Mouse (Mus musculus) brown adipose tissue, adult 24 weeks (tissue): ENCODE data around the gene Rab23. TPM values are rescaled to one million over a fixed set of nuclear protein-coding genes. Genes with fewer than 3 reads are reported as not detected.
"Not testable (repeated sequence)": the region's sequence is repeated elsewhere in the genome, so short reads cannot be mapped to it uniquely, and the experiment has no call there.

Experiments
- H3K27ac ChIP-seq: fragments of 200-500 bp; replicated peaks from 2 replicates; pipeline ENCODE4 v1.5.1; 2012; ENCODE audit warnings: low read depth, mild to moderate bottlenecking, low read length
- H3K4me1 ChIP-seq: fragments of 200-500 bp; 2 replicates; pipeline ENCODE4 v1.6.1; 2012; ENCODE audit warnings: low read length, mixed read lengths; ENCODE audit not compliant: control insufficient read depth, insufficient read depth, insufficient read length
- H3K4me3 ChIP-seq: fragments of 200-500 bp; 2 replicates; pipeline ENCODE4 v1.5.1; 2012; ENCODE audit warnings: low read depth, mild to moderate bottlenecking, low read length, moderate library complexity; ENCODE audit not compliant: insufficient read depth
- polyA plus RNA-seq: library from polyadenylated mRNA; stranded (reverse); fragments of >200 nt; gene quantifications from 2 replicates; pipeline ENCODE4 v1.2.4, GENCODE M21; 2012; ENCODE audit not compliant: missing spikeins, insufficient read depth, insufficient read length

The Rab23 gene
- polyA plus RNA-seq, 1 experiment, result 6.1 TPM

DNA sequence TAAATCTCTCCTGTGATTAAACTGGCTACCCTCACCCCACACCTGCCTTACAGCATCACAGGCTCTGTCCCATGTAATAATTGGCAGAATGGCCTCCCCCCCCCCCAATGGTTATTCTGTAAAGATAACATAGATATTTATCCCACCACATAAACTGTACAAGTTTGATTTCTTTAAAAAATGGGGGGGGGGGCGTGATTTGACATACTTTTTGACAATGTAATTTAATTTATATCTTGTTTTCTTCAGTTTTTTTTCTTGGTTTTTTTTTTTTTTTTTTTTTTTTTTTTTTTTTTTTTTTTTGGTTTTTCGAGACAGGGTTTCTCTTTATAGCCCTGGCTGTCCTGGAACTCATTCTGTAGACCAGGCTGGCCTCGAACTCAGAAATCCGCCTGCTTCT is 30.0 kb downstream of the Rab23 start:
- H3K27ac ChIP-seq, H3K4me1 ChIP-seq, H3K4me3 ChIP-seq: not testable (repeated sequence)

DNA sequence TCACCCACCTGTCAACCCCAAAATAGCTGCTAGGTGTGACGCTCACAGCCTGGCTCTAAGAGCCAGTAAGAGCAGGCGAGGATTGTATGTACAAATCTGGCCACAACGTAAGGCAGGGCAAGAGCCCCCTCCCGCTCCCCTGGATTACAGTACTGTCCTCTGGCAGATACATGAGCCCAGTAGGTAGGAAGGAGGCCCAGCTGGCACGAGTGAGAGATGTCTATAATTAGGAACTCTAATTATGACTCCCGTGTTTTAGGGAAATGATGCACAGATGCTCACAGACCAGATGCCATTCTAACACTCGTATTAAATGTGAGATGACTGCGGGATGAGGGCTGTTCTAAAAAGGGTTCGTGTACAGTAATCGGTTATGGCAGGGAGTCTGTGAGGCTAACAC is 31.6 kb downstream of the Rab23 start:
- no peak overlapping the region for H3K27ac ChIP-seq
- no peaks in the 10 kb centered on the region for H3K4me1 ChIP-seq
- no peak overlapping the region for H3K4me3 ChIP-seq

DNA sequence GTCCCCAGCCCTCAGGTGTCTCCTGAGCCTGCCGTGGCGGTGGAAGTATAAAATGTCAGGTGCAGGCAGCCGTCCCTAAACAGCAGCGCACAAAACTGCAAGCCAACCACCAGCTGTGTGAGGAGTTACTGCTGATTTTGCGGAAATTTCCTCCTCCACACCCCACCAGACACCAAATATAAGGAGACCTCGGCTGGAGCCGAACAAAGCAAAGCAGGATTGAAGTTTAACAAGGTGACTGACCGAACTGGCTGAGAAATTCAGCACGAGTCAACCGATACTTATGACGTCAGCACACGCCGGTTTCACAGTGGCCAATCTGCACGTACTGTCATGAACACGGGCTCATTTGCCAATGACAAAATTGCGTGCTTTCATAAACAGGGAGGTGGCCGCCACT is 34.4 kb downstream of the Rab23 start:
- Histone ChIP-seq H3K27ac (no peak overlapping the region), H3K4me1 (no peaks in the 10 kb centered on the region), H3K4me3 (no peak overlapping the region)

DNA sequence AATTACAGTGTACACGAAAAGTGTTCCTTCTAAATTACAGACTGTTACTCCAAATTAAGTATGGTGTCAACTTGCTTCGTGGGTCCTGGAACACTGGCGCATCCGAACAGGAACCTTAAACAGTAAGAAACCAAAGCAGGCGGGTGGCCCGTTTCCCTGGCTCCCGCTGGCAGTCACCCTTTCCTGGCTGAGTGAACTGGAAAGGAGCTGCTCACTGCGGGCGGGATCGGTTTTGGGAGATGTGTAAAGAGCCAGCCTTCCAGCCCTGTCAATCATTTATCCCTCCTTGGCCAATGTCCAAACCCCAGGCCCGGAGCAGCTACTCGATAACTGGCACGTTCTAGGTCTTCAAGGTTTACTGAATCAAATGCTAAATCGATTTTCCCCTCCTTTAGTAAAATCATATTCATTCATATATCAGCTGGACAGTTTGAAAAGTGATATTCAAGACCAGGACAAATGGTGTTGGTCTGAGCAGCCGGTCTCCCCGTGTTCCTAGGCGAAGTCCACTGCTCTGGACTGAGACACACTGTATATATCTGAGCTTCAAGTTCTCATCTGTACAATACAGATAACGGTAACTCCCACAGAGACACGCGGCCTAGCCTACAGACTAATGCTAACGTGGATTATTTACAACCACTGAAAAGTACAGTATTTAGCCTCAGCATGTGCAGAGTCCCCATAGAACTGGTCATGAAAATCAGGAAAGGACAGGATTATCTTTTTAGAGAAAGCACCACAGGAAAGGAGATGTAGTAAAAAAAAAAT is 35.5 kb downstream of the Rab23 start:
- Histone ChIP-seq H3K27ac (no peak overlapping the region), H3K4me1 (no peaks in the 10 kb centered on the region), H3K4me3 (no peak overlapping the region)

DNA sequence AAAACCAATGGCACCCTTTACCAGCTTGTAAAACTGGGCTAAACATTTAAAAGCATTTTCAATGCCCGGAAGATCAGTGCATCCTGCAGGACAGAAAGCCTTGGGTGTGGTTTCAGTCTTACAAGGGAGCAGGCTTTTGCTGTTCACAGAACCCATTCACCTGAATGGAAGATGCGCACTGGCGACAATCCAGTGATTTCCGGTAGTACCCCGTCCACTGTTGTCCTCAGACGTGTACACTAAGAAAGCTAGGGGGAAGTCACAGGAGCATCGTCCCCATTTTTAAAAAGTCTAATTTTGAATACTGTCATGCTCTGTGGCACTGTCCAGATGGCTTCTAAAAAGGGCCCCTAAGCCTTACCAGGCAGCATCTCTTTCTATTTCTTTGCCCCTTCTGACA is 36.1 kb downstream of the Rab23 start:
- no peak overlapping the region for H3K4me3 ChIP-seq
- H3K27ac ChIP-seq, result no peak overlapping the region
- no peaks in the 10 kb centered on the region for H3K4me1 ChIP-seq

DNA sequence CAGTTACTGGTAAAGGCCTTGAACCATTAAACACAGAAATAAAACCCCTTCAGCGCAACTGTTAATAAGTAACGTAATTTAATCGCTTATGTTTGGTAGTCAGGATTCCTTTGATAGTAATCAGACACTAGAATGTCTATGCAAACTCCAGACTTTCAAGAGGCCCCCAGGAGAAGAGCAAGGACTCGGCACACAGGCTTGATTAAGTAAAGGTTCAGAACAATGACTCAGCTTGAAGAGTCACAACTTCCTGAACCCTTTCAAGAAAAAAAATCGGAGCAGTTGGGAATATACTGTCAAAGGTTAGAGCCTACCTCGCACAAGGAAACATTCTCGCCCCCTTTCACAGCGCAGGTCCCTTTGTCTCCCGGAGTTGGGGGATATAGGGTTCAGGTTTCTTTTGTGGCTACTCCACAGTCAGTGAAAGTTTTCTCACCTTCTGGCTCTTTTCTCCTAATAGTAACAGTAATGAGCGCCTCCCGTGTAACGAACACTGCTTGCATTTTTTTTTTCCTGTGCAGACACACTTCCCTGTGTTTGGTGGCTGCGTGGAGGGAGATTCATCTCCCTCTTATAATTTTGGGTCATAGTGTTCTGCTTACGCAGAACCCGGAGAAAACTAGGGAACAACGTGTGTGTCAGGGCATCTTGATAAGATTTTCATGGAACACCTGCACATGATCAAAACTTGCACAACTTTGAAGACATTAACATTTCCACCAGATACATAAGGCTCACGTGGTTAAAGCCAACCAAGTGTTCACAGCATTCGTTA is 36.8 kb downstream of the Rab23 start:
- H3K27ac ChIP-seq, result no peak overlapping the region
- H3K4me1 ChIP-seq, result no peaks in the 10 kb centered on the region
- H3K4me3 ChIP-seq, result peak overlapping the region; percentile 73

DNA sequence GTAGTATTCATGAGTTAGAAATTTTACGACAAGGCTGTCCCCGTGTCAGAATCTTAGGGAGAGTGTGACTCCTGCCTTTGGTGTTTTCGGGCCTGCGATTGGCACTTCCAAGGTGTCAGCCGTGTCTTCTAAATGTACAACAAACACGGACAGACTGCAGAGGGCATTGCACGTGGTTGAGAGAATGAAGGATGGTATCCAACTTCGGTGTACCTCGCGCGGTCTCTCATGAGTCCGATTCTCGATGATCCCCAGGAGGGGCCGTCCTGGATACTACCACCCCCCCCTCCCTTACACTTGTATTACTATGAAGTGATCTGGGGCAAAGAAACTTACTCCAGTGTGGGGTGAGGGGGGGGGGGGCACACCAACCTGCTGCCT is 37.3 kb downstream of the Rab23 start:
- H3K4me3 ChIP-seq, result peak overlapping the region; percentile 73
- no peaks in the 10 kb centered on the region for H3K4me1 ChIP-seq
- no peak overlapping the region for H3K27ac ChIP-seq

DNA sequence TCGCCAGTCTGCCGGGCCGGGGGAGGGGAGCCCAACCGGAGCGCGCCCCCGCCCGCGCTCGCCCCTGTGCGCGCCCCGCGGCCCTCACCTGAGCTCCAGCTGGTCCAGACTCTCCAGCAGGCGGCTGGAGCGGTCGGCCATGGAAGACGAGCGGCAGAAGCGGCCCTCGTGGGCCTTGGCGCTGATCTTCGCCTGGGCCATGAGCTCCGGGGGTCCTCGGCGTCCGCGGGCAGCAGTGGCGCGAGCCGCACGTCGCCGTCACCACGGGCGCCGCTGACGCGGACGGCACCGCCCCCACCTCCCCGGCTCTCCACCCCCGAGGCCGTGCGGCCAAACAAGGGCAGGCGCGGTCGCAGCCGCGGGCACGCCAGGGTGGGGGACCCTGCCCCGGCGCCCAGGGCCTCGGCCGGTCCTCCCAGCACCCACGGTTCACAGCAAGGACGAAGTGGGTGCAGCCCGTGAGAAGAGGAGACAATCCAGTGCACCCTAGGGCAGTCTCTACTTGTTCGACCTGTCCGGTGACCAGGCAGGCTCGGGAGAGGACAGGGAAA is 37.9 kb downstream of the Rab23 start, which contains the start of gene Bag2:
Bag2 (minus strand) TSS at position 305 of the 551 bp plus-strand sequence.
- Histone ChIP-seq H3K4me1 (no peaks in the 10 kb centered on the region), H3K27ac (no peak within 1 kb of the TSS), H3K4me3 (peak within 1 kb of the TSS; percentile 73)

DNA sequence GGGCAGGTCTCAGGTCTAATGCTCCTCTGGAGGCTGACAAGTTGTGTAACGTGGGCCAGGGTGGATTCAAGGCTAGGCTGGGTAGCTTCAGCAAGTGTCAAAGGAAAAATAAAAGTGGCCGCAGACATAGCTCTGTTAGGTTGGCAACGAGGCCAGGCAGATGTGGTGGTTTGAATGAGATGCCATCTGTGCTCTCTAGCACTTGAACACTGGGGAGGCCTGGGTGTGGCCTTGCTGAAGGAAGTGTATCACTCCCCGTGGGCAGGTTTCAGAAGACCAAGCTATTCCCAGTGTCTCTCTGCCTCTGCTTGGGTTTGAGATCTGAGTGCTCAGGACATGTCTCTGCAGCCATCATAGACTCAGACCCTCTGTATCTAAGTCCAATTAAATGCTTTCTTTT is 38.8 kb downstream of the Rab23 start:
- no peaks in the 10 kb centered on the region for H3K4me1 ChIP-seq
- H3K27ac ChIP-seq, result no peak overlapping the region
- H3K4me3 ChIP-seq, result no peak overlapping the region

DNA sequence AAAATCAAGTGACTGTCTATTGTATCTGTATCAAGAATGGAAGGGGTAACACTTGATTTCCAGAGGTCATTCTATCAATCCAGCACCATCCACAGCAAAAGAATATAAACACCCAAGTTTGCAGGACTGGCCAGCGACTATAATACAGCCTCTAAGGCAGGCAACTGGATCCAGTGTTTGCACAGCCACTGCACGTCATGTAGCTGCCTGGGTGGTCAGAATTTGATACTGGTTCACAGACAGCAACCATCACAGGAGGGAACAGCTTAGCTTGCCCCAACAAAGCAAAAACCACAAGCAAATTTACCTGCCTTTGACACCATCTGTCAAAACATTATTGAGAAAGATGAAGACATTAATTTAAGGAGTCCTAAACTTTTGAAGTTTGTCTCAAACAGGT is 44.1 kb downstream of the Rab23 start:
- Histone ChIP-seq H3K4me3 (no peak overlapping the region), H3K27ac (no peak overlapping the region), H3K4me1 (no peaks in the 10 kb centered on the region)

DNA sequence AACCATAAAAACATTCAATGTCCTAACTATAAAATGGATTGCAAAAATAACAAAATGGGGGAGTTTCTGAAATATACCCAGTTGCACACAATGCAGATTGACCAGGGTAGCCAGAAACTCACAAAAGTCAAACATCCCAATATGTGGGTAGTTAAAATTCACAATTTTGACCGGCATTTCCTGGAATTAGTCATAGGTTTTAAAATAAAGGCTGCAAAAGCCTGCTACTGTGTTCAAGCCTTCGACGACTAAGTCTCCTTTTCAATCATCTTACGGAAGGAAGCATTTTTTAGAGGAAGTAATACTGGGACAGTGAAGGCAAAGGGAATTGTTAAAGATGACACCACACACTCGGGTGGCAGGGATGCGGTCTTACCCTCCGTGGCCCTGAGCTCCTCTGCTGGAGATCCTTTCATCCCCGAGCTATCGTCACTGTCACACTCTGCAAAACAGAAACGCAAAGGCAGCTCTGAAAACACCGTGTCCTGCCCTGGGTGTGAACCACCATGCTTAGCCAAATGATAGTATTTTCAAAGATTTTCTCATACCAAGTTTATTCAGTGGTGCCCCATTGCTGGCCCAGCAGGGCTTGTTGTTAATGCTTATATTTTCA is 45.9 kb downstream of the Rab23 start:
- H3K27ac ChIP-seq, result no peak overlapping the region
- H3K4me1 ChIP-seq, result no peaks in the 10 kb centered on the region
- no peak overlapping the region for H3K4me3 ChIP-seq

DNA sequence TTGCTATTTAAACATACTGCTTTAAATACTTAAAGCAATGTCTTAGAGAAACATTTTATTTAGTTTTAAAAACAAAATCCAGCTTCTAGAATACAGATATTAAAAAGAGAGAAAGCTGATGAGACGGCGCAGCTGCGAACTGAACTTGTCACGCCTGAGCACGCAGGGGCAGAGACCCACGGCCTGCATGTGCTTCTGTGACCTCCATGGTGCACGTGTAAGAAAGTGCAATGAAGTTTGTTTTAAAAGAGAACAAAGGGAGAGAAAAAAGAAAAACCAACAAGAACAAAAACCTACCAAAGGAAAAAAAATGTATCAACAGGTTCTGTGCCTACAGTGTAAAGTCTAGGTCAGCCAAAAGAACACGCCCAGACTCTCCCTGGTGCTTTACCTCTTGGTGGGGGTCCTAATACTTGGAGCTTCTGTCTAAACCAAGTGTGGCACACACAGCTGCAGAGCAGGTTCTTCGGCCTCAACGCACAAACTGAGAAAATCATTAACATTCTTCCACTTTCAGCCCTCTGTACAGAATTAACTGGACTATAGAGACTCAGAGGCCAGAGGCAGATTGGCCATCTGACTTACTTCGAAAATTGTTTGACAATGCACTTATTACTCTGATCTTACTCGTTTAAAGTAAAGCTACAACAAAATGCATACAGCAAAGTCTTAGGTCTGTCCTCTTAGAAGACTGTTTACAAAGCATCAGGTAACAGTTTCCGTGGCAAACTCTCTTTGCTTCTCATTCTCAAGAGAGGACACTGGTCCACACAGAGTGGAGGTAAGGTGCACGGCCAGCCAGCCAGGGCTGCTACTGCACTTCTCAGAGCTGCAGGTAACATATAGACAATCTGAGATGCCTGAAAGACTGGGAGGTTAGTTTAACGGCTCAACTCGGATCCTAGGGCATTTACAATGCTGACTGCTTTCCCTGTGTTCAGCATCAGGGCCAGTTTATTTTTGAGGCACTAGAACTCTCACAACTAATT is 47.1 kb downstream of the Rab23 start:
- no peak overlapping the region for H3K4me3 ChIP-seq
- no peaks in the 10 kb centered on the region for H3K4me1 ChIP-seq
- H3K27ac ChIP-seq, result no peak overlapping the region

DNA sequence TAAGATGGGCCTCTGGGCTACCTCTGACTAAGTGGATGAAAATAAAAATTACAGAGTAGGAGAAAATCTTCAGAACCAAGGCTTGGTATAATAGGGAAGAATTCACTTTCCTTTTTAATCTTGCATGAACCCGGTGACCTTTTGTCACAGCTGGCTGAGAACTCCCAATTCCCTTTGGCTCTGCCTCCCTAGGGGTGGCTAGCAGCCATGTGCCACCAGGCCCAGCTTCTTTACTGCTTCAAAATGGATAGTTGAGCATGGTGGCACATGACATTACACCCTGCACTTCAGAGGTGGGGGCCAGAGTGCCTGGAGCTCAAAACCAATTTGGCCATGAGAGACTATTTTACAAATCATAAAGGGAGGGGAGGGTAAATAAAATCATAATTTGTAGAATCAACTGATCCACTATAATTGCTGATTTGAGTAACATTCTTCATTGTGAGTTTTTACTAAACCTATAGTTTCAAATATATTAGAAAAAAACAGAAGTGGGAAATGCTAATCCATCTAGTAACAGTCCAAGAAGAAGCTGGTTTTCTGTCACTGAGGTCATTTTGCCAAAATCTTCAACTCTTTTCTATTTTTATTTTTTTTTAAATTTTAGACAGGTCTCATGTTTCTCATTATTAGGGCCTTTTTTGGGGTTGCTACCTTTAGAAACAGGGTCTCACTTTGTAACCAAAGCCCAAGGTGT is 48.6 kb downstream of the Rab23 start:
- Histone ChIP-seq H3K4me3 (no peak overlapping the region), H3K27ac (no peak overlapping the region), H3K4me1 (no peaks in the 10 kb centered on the region)

DNA sequence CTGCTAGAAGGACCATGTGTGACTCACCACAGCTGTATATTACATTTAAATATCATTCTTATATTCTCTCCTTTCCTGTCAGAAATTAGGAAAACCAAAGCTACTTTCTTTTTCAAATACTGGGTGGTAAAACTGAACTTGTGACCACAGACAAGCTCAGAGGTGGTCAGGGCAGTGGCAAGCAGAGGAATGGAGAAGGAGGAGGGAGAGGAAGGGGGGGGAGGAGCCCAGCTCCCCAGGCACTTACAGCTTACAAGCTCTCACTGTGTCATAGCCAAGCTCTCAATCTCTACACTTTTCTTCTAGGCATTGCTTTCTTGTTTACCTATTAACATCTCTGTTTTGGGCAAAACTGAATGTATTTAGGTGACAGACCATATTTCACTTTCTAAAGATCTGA is 49.1 kb downstream of the Rab23 start:
- Histone ChIP-seq H3K4me1 (no peaks in the 10 kb centered on the region), H3K27ac (no peak overlapping the region), H3K4me3 (no peak overlapping the region)
